Mouse (Mus musculus) forebrain, embryonic 15.5 days (tissue): ENCODE measurements around the gene Ube2v1. TPM values are rescaled to one million over a fixed set of nuclear protein-coding genes. Genes with fewer than 3 reads are reported as not detected.

Source experiments
- ATAC-seq: fragments of 200-750 bp; cut with Nextera tagmentation; replicated peaks from 2 replicates; pipeline ENCODE4 v1.8.0; 2017; ENCODE audit warnings: mild to moderate bottlenecking, moderate TSS enrichment, moderate library complexity
- H3K27ac ChIP-seq: fragments of 300-500 bp; sonication (generic); replicated peaks from 2 replicates; pipeline ENCODE4 v1.5.1; 2015; ENCODE audit warnings: mild to moderate bottlenecking, inconsistent platforms
- H3K27me3 ChIP-seq: fragments of 300-500 bp; sonication (generic); 2 replicates; pipeline ENCODE4 v1.6.1; 2015; ENCODE audit warnings: inconsistent platforms
- H3K36me3 ChIP-seq: fragments of 300-500 bp; sonication (generic); 2 replicates; pipeline ENCODE4 v1.6.1; 2015; ENCODE audit warnings: mild to moderate bottlenecking, inconsistent platforms
- H3K4me1 ChIP-seq: fragments of 300-500 bp; sonication (generic); 2 replicates; pipeline ENCODE4 v1.6.1; 2015; ENCODE audit warnings: inconsistent platforms
- H3K4me2 ChIP-seq: fragments of 300-500 bp; sonication (generic); replicated peaks from 2 replicates; pipeline ENCODE4 v1.6.1; 2015; ENCODE audit warnings: mild to moderate bottlenecking, inconsistent platforms
- H3K4me3 ChIP-seq: fragments of 300-500 bp; sonication (generic); 2 replicates; pipeline ENCODE4 v1.5.1; 2015; ENCODE audit warnings: mild to moderate bottlenecking, inconsistent platforms
- H3K9ac ChIP-seq: fragments of 300-500 bp; sonication (generic); replicated peaks from 2 replicates; pipeline ENCODE4 v1.6.1; 2015; ENCODE audit warnings: mild to moderate bottlenecking, inconsistent platforms
- H3K9me3 ChIP-seq: fragments of 300-500 bp; sonication (generic); 2 replicates; pipeline ENCODE4 v1.6.1; 2016; ENCODE audit warnings: inconsistent platforms
- WGBS: fragments of 180-500 bp; shearing (Covaris S2); methylation state at CpG from one replicate; pipeline ENCODE4 v1.1.7; 2015; ENCODE audit warnings: mixed read lengths; 5-methylcytosine and 5-hydroxymethylcytosine counted together
- polyA plus RNA-seq: library from polyadenylated mRNA; unstranded; fragments of >200 nt; fragmentation: Nextera tagmentation; extraction: Ambion mirVana; gene quantifications from 2 replicates; pipeline ENCODE4 v1.2.1, GENCODE M21; 2015

The Ube2v1 gene
- polyA plus RNA-seq, 1 experiment from 2014 or later = 267 TPM

- no peak for ATAC-seq
- Histone ChIP-seq H3K27ac (no peak overlapping the region), H3K4me3 (no peak overlapping the region), H3K36me3 (peaks cover 48% of the 10 kb centered on the region), H3K4me1 (no peaks in the 10 kb centered on the region), H3K4me2 (no peak overlapping the region), H3K9ac (no peak overlapping the region), H3K27me3 (no peaks in the 10 kb centered on the region), H3K9me3 (no peaks in the 10 kb centered on the region)
- WGBS = 94% methylated on average over 14 of the region's 14 CpGs
Observed at GRCm38 (mm10) chr2:167612122-167612521, 19.8 kb downstream of the Ube2v1 start.

GRCm38 (mm10) chr2:167611287-167611686 is 20.6 kb downstream of the Ube2v1 start:
- H3K4me3 ChIP-seq = no peak overlapping the region
- no peaks in the 10 kb centered on the region for H3K4me1 ChIP-seq
- peaks cover 44% of the 10 kb centered on the region for H3K36me3 ChIP-seq
- no peak overlapping the region for H3K9ac ChIP-seq
- no peak overlapping the region for H3K4me2 ChIP-seq
- ATAC-seq = no peak
- H3K27me3 ChIP-seq = no peaks in the 10 kb centered on the region
- 92% methylated on average over 10 of the region's 10 CpGs for WGBS
- H3K27ac ChIP-seq = no peak overlapping the region
- H3K9me3 ChIP-seq = no peaks in the 10 kb centered on the region

- Histone ChIP-seq H3K9ac (no peak overlapping the region), H3K4me2 (no peak overlapping the region), H3K9me3 (no peaks in the 10 kb centered on the region), H3K4me1 (no peaks in the 10 kb centered on the region), H3K36me3 (peaks cover 17% of the 10 kb centered on the region; the same call in 1 of the 2 replicates), H3K27me3 (no peaks in the 10 kb centered on the region), H3K4me3 (no peak overlapping the region), H3K27ac (no peak overlapping the region)
- no peak for ATAC-seq
- 89% methylated on average over 4 of the region's 4 CpGs for WGBS
Observed at GRCm38 (mm10) chr2:167606745-167607123, 25.2 kb downstream of the Ube2v1 start.

GRCm38 (mm10) chr2:167605817-167606744 is 25.8 kb downstream of the Ube2v1 start:
- 81% methylated on average over 17 of the region's 17 CpGs for WGBS
- no peaks in the 10 kb centered on the region for H3K27me3 ChIP-seq
- H3K4me2 ChIP-seq = no peak overlapping the region
- peaks cover 17% of the 10 kb centered on the region; the same call in 1 of the 2 replicates for H3K36me3 ChIP-seq
- H3K9me3 ChIP-seq = no peaks in the 10 kb centered on the region
- H3K4me3 ChIP-seq = no peak overlapping the region
- H3K27ac ChIP-seq = no peak overlapping the region
- no peaks in the 10 kb centered on the region for H3K4me1 ChIP-seq
- no peak for ATAC-seq
- no peak overlapping the region for H3K9ac ChIP-seq

GRCm38 (mm10) chr2:167605178-167605794 is 26.6 kb downstream of the Ube2v1 start:
- no peak overlapping the region for H3K9ac ChIP-seq
- H3K36me3 ChIP-seq = peaks cover 16% of the 10 kb centered on the region; the same call in 1 of the 2 replicates
- H3K9me3 ChIP-seq = no peaks in the 10 kb centered on the region
- peak; percentile 79 for ATAC-seq
- H3K4me1 ChIP-seq = no peaks in the 10 kb centered on the region
- no peak overlapping the region for H3K4me2 ChIP-seq
- H3K27ac ChIP-seq = no peak overlapping the region
- no peak overlapping the region for H3K4me3 ChIP-seq
- no peaks in the 10 kb centered on the region for H3K27me3 ChIP-seq
- 27% methylated on average over 11 of the region's 11 CpGs for WGBS

GRCm38 (mm10) chr2:167602978-167603377 is 28.9 kb downstream of the Ube2v1 start:
- 47% methylated on average over 5 of the region's 5 CpGs for WGBS
- H3K27me3 ChIP-seq = no peaks in the 10 kb centered on the region
- no peak overlapping the region for H3K9ac ChIP-seq
- ATAC-seq = no peak
- H3K27ac ChIP-seq = no peak overlapping the region
- H3K36me3 ChIP-seq = peaks cover 5% of the 10 kb centered on the region; the same call in 1 of the 2 replicates
- H3K9me3 ChIP-seq = no peaks in the 10 kb centered on the region
- no peaks in the 10 kb centered on the region for H3K4me1 ChIP-seq
- H3K4me3 ChIP-seq = no peak overlapping the region
- H3K4me2 ChIP-seq = no peak overlapping the region

- no peak overlapping the region for H3K27ac ChIP-seq
- no peaks in the 10 kb centered on the region for H3K9me3 ChIP-seq
- no peak overlapping the region for H3K4me2 ChIP-seq
- no peaks in the 10 kb centered on the region for H3K27me3 ChIP-seq
- H3K9ac ChIP-seq = no peak overlapping the region
- ATAC-seq = no peak
- 0 out of 2 replicates have a peak, but pooled peaks cover 5% of the 10 kb centered on the region for H3K36me3 ChIP-seq
- H3K4me3 ChIP-seq = no peak overlapping the region
- H3K4me1 ChIP-seq = peaks cover 3% of the 10 kb centered on the region; the same call in 1 of the 2 replicates
- WGBS = 72% methylated on average over 2 of the region's 2 CpGs
Observed at GRCm38 (mm10) chr2:167602364-167602763, 29.5 kb downstream of the Ube2v1 start.

GRCm38 (mm10) chr2:167600481-167600995 is 31.4 kb downstream of the Ube2v1 start:
- Histone ChIP-seq H3K36me3 (no peaks in the 10 kb centered on the region), H3K27me3 (no peaks in the 10 kb centered on the region), H3K9ac (no peak overlapping the region), H3K4me2 (no peak overlapping the region), H3K4me1 (peaks cover 6% of the 10 kb centered on the region; the same call in 1 of the 2 replicates), H3K4me3 (no peak overlapping the region), H3K27ac (no peak overlapping the region), H3K9me3 (no peaks in the 10 kb centered on the region)
- 70% methylated on average over 8 of the region's 8 CpGs for WGBS
- no peak for ATAC-seq

- H3K4me1 ChIP-seq = peaks cover 6% of the 10 kb centered on the region; the same call in 1 of the 2 replicates
- no peak overlapping the region for H3K27ac ChIP-seq
- no peaks in the 10 kb centered on the region for H3K36me3 ChIP-seq
- H3K9ac ChIP-seq = no peak overlapping the region
- H3K27me3 ChIP-seq = no peaks in the 10 kb centered on the region
- no peak overlapping the region for H3K4me2 ChIP-seq
- H3K4me3 ChIP-seq = no peak overlapping the region
- no peak for ATAC-seq
- no peaks in the 10 kb centered on the region for H3K9me3 ChIP-seq
- 65% methylated on average over 6 of the region's 6 CpGs for WGBS
Observed at GRCm38 (mm10) chr2:167599917-167600316, 32.0 kb downstream of the Ube2v1 start.

GRCm38 (mm10) chr2:167599195-167599594 is 32.7 kb downstream of the Ube2v1 start:
- Histone ChIP-seq H3K36me3 (no peaks in the 10 kb centered on the region), H3K4me3 (no peak overlapping the region), H3K4me2 (no peak overlapping the region), H3K27ac (no peak overlapping the region), H3K4me1 (peaks cover 10% of the 10 kb centered on the region), H3K9ac (no peak overlapping the region), H3K9me3 (no peaks in the 10 kb centered on the region), H3K27me3 (no peaks in the 10 kb centered on the region)
- ATAC-seq = no peak
- 60% methylated on average over 5 of the region's 5 CpGs for WGBS

GRCm38 (mm10) chr2:167597492-167598186 is 34.3 kb downstream of the Ube2v1 start:
- H3K27me3 ChIP-seq = no peaks in the 10 kb centered on the region
- WGBS = 30% methylated on average over 40 of the region's 40 CpGs
- H3K4me2 ChIP-seq = peak overlapping the region; percentile 21
- no peak overlapping the region for H3K9ac ChIP-seq
- peaks cover 10% of the 10 kb centered on the region for H3K4me1 ChIP-seq
- ATAC-seq = no peak
- no peaks in the 10 kb centered on the region for H3K36me3 ChIP-seq
- H3K9me3 ChIP-seq = no peaks in the 10 kb centered on the region
- no peak overlapping the region for H3K4me3 ChIP-seq
- no peak overlapping the region for H3K27ac ChIP-seq
